Mouse (Mus musculus) lung, adult 2 months (tissue): ENCODE measurements at regions not wholly inside any gene's neighbourhood (a gene's known extent, or its start where the extent isn't known, plus 50 kb on each side); places are given as distances from the start of the nearest gene placed in this dataset.

Source experiments
- CTCF ChIP-seq: fragments of 200-500 bp; IDR thresholded peaks from 2 replicates; pipeline ENCODE4 v1.5.1; 2011; ENCODE audit warnings: mild to moderate bottlenecking, low read length, control low read depth; ENCODE audit not compliant: insufficient read depth
- POLR2A ChIP-seq: fragments of 200-500 bp; IDR thresholded peaks from 2 replicates; pipeline ENCODE4 v1.6.1; 2011; ENCODE audit warnings: low read depth, mild to moderate bottlenecking, control low read depth, low read length, borderline replicate concordance; ENCODE audit errors: extremely low read depth

DNA sequence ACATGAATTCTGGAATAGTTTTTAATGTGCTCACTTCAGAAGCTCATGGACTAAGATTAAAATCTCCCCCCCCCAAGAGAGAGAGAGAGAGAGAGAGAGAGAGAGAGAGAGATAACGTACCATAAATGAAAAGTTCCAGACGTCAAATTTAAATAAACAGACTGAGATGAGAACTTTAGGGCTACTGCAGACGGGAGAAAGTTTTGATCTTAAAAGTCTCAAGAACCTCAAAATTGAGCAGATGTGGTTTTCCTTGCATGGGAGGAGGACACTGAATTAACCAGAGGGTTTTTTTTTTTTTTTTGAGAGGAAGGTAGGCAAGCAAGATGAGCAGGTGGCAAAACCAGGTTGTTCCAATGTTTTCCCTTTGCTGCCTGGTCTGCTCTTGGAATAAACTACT, 108.0 kb upstream of the 4933412E24Rik start:
- TF ChIP-seq CTCF (no peak), POLR2A (no peak)
